Mouse (Mus musculus): ENCODE measurements around the gene Clec4d. TPM values are rescaled to one million over a fixed set of nuclear protein-coding genes. Genes with fewer than 3 reads are reported as not detected.

Gene Clec4d
- polyA plus RNA-seq, 1 experiment from 2014 or later = not detected

Other genes starting within 250 kb of the Clec4d start
- gene Clec4b1, start 212.1 kb upstream of the Clec4d start, polyA plus RNA-seq (2016; fragmentation: Nextera tagmentation; extraction: Ambion mirVana) = not detected in 2 replicates
- gene Clec4a2, start 155.7 kb upstream of the Clec4d start, polyA plus RNA-seq (2016; fragmentation: Nextera tagmentation; extraction: Ambion mirVana) = 0.79 and 1.2 TPM in 2 replicates
- gene Clec4b2, start 89.2 kb upstream of the Clec4d start, polyA plus RNA-seq (2016; fragmentation: Nextera tagmentation; extraction: Ambion mirVana) = not detected in 2 replicates
- gene Clec4n, start 32.3 kb upstream of the Clec4d start, polyA plus RNA-seq (2016; fragmentation: Nextera tagmentation; extraction: Ambion mirVana) = 0.28 and 0.66 TPM in 2 replicates
- not detected in 2 replicates for gene Clec4e, start 27.8 kb downstream of the Clec4d start, polyA plus RNA-seq (2016; fragmentation: Nextera tagmentation; extraction: Ambion mirVana)
- gene Vmn2r19, start 46.2 kb downstream of the Clec4d start, polyA plus RNA-seq (2016; fragmentation: Nextera tagmentation; extraction: Ambion mirVana) = not detected in 2 replicates
- not detected in 2 replicates for gene Vmn2r20, start 156.0 kb downstream of the Clec4d start, polyA plus RNA-seq (2016; fragmentation: Nextera tagmentation; extraction: Ambion mirVana)

Measured in neural tube, embryonic 12.5 days (tissue).